Mouse (Mus musculus) heart, adult 2 months (tissue): Measurements from ENCODE around the gene Cycs. TPM values are rescaled to one million over a fixed set of nuclear protein-coding genes. Genes with fewer than 3 reads are reported as not detected.

Source experiments
- DNase-seq, 2 experiments: peaks; one replicate each; pipeline ENCODE4 v3.0.0; 2021
- H3K27ac ChIP-seq: fragments of 200-600 bp; 2 replicates; pipeline ENCODE4 v1.8.1; 2022
- H3K27me3 ChIP-seq: fragments of 200-500 bp; 2 replicates; pipeline ENCODE4 v1.6.1; 2012; ENCODE audit warnings: mild to moderate bottlenecking, low read length, inconsistent platforms, mixed read lengths; ENCODE audit not compliant: control insufficient read depth, insufficient read depth
- H3K36me3 ChIP-seq: fragments of 200-500 bp; 2 replicates; pipeline ENCODE4 v1.6.1; 2012; ENCODE audit warnings: low read length, inconsistent platforms; ENCODE audit not compliant: control insufficient read depth, insufficient read depth
- H3K4me1 ChIP-seq: fragments of 200-500 bp; 2 replicates; pipeline ENCODE4 v1.6.1; 2011; ENCODE audit warnings: low read length; ENCODE audit not compliant: control insufficient read depth, insufficient read depth
- H3K4me3 ChIP-seq: fragments of 200-600 bp; 2 replicates; pipeline ENCODE4 v1.8.1; 2022
- H3K79me2 ChIP-seq: fragments of 200-500 bp; replicated peaks from 2 replicates; pipeline ENCODE4 v1.6.1; 2012; ENCODE audit warnings: mild to moderate bottlenecking, inconsistent platforms, low read length, moderate library complexity, mixed read lengths; ENCODE audit not compliant: control insufficient read depth, insufficient read depth
- H3K9ac ChIP-seq: fragments of 200-500 bp; 2 replicates; pipeline ENCODE4 v1.6.1; 2012; ENCODE audit warnings: low read depth, mild to moderate bottlenecking, control low read depth, inconsistent platforms, low read length, mixed read lengths
- CTCF ChIP-seq: fragments of 200-600 bp; IDR thresholded peaks from 2 replicates; pipeline ENCODE4 v1.8.1; 2022; ENCODE audit warnings: antibody characterized with exemption, mild to moderate bottlenecking, moderate library complexity
- EP300 ChIP-seq: fragments of 200-500 bp; IDR thresholded peaks from 2 replicates; pipeline ENCODE4 v1.6.1; 2011; ENCODE audit warnings: low read depth, low read length, control low read depth; ENCODE audit not compliant: insufficient read depth
- POLR2A ChIP-seq: fragments of 200-500 bp; IDR thresholded peaks from 2 replicates; pipeline ENCODE4 v1.6.1; 2011; ENCODE audit warnings: mild to moderate bottlenecking, low read depth, low read length, control low read depth; ENCODE audit not compliant: insufficient read depth
- WGBS: fragments of 180-500 bp; shearing (Covaris S2); methylation state at CpG from one replicate; pipeline ENCODE4 v1.1.7; 2018; 5-methylcytosine and 5-hydroxymethylcytosine counted together
- intact Hi-C: fragments of 180-260 bp; cut with DNase I; formaldehyde crosslinking; loops from one replicate; pipeline ENCODE4 v1.15.1; 2025
- microRNA-seq, 2 experiments: library from miRNA; unstranded; fragments of <30 nt; microRNA quantifications; one replicate each; pipeline ENCODE4 v1.2.0; 2021
- polyA plus RNA-seq: library from polyadenylated mRNA; depleted of rRNA; stranded (reverse); fragments of >200 nt; gene quantifications from 2 replicates; pipeline ENCODE4 v1.2.3, GENCODE M21; 2012; rRNA removed
- total RNA-seq, 2 experiments: library from RNA; stranded (reverse); gene quantifications; 2 replicates each; pipeline ENCODE4 v1.2.3; 2021

The Cycs gene
- total and polyA plus RNA-seq, 3 experiments: 29.6 to 156 (median 153) TPM

DNA sequence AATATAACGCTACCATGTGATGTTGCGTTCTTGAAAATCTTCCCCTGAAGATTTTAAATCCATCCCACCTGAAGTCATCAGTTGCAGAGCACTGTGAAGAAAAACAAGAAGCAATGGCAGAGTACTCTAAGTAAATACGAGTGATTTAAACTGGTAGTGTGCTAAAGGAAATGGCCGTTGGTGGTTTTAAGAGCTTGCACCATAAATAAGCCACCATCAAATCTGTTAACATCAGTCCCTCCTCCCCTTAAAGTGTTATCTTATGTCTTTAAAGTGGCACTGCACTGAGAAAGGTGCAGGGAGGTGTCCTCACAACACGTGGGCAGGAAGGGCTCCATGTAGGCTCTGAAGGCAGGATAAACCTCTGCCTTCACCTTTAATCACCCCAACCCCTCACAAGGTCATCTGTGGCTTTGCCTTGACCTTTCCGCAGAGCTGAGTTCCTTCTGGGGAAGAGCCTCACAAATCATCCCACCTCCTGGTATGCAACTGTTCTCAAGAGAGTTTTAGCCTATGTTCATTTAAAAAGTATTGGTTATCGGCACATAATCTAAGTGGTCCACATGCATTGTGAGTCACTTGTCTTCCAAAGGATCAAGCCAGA lies 44.7 kb downstream of the Cycs start:
- H3K4me1 ChIP-seq: no peaks in the 10 kb centered on the region
- intact Hi-C loops: no loop called here
- no peak overlapping the region for H3K9ac ChIP-seq
- WGBS: 77% methylated on average over 7 of the region's 7 CpGs
- TF ChIP-seq POLR2A: no peak
- no peak for TF ChIP-seq EP300
- no peak for TF ChIP-seq CTCF
- no peaks in the 10 kb centered on the region for H3K79me2 ChIP-seq
- H3K27me3 ChIP-seq: no peaks in the 10 kb centered on the region
- no peak overlapping the region for H3K27ac ChIP-seq
- no peak for DNase-seq
- H3K4me3 ChIP-seq: no peak overlapping the region
- no peaks in the 10 kb centered on the region for H3K36me3 ChIP-seq

DNA sequence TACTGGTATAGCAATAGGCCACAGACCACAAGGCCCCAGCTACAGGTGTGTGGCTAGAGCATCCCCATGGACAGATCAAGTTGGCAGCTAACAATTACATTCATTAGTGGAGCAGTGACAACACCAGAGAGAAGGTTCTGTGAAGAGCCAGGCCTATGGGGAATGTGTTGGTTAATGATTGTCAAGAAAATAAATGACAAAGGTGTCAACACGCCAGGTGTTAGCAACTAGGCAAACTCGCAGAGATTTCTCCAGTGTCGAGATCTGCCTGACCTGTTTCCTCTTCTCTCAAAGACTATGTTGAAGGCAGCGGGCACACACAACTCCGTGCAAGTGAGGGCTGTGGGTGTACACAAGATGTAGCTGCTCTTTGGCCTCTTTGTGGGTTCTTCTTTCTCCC lies 46.2 kb downstream of the Cycs start:
- Histone ChIP-seq H3K36me3 (no peaks in the 10 kb centered on the region), H3K27me3 (no peaks in the 10 kb centered on the region), H3K9ac (no peak overlapping the region), H3K4me3 (no peak overlapping the region), H3K79me2 (no peaks in the 10 kb centered on the region), H3K4me1 (no peaks in the 10 kb centered on the region), H3K27ac (no peak overlapping the region)
- intact Hi-C loops: no loop called here
- TF ChIP-seq EP300 (no peak), CTCF (no peak)
- 88% methylated on average over 5 of the region's 5 CpGs for WGBS
- no peak for DNase-seq

DNA sequence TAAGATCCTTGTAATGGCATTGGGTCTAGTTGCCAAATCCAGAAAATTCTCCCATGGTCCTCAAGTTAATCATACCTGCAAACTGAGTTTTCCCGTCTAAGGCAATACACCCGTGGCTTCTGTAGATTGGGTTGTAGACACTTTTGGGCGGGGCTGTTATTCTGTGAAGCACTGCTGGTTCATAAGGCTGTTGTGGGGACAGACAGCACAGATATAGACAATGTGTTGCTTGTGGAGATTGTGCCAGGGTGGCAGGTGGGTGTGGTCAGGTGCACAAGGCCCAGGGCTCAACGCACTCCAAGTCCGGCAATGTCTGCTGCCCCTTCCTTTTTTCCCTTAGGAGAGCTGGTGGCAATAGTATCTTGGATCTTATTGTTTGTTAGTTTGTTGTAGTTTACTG lies 48.0 kb downstream of the Cycs start:
- no peak for TF ChIP-seq CTCF
- TF ChIP-seq EP300: no peak
- no peak for TF ChIP-seq POLR2A
- intact Hi-C loops: no loop called here
- Histone ChIP-seq H3K27me3 (no peaks in the 10 kb centered on the region), H3K4me1 (no peaks in the 10 kb centered on the region), H3K36me3 (no peaks in the 10 kb centered on the region), H3K9ac (no peak overlapping the region), H3K4me3 (no peak overlapping the region), H3K27ac (no peak overlapping the region), H3K79me2 (no peaks in the 10 kb centered on the region)
- DNase-seq: no peak
- WGBS: 88% methylated on average over 5 of the region's 5 CpGs

Small RNAs within 50 kb of the gene (microRNA-seq; reads per million reads assigned to microRNA genes)
- gene Mir6371: 0 reads per million in 2 experiments

Other genes starting within 250 kb of the Cycs start
- gene Osbpl3, start 110.3 kb downstream of the Cycs start, total RNA-seq: 10 to 100 TPM; 25.4 to 26.5 TPM
- 12.8 and 15.6 TPM in 2 replicates for gene Osbpl3, start 110.3 kb downstream of the Cycs start, polyA plus RNA-seq
- gene 4921507P07Rik, start 30.1 kb upstream of the Cycs start, total RNA-seq: under 1 TPM; 0.20 to 0.29 TPM
- gene 4921507P07Rik, start 30.1 kb upstream of the Cycs start, polyA plus RNA-seq: 0.29 and 0.41 TPM in 2 replicates
- not detected for gene Npvf, start 87.9 kb upstream of the Cycs start, total RNA-seq
- not detected in 2 replicates for gene Npvf, start 87.9 kb upstream of the Cycs start, polyA plus RNA-seq